Mouse (Mus musculus) heart, adult 2 months (tissue): Measurements from ENCODE around the gene Cmss1. TPM values are rescaled to one million over a fixed set of nuclear protein-coding genes. Genes with fewer than 3 reads are reported as not detected.

Source experiments
- DNase-seq, 2 experiments: peaks; one replicate each; pipeline ENCODE4 v3.0.0; 2021
- H3K27ac ChIP-seq: fragments of 200-600 bp; 2 replicates; pipeline ENCODE4 v1.8.1; 2022
- H3K27me3 ChIP-seq: fragments of 200-500 bp; 2 replicates; pipeline ENCODE4 v1.6.1; 2012; ENCODE audit warnings: mild to moderate bottlenecking, low read length, inconsistent platforms, mixed read lengths; ENCODE audit not compliant: control insufficient read depth, insufficient read depth
- H3K36me3 ChIP-seq: fragments of 200-500 bp; 2 replicates; pipeline ENCODE4 v1.6.1; 2012; ENCODE audit warnings: low read length, inconsistent platforms; ENCODE audit not compliant: control insufficient read depth, insufficient read depth
- H3K4me1 ChIP-seq: fragments of 200-500 bp; 2 replicates; pipeline ENCODE4 v1.6.1; 2011; ENCODE audit warnings: low read length; ENCODE audit not compliant: control insufficient read depth, insufficient read depth
- H3K4me3 ChIP-seq: fragments of 200-600 bp; 2 replicates; pipeline ENCODE4 v1.8.1; 2022
- H3K79me2 ChIP-seq: fragments of 200-500 bp; replicated peaks from 2 replicates; pipeline ENCODE4 v1.6.1; 2012; ENCODE audit warnings: mild to moderate bottlenecking, inconsistent platforms, low read length, moderate library complexity, mixed read lengths; ENCODE audit not compliant: control insufficient read depth, insufficient read depth
- H3K9ac ChIP-seq: fragments of 200-500 bp; 2 replicates; pipeline ENCODE4 v1.6.1; 2012; ENCODE audit warnings: low read depth, mild to moderate bottlenecking, control low read depth, inconsistent platforms, low read length, mixed read lengths
- CTCF ChIP-seq: fragments of 200-600 bp; IDR thresholded peaks from 2 replicates; pipeline ENCODE4 v1.8.1; 2022; ENCODE audit warnings: antibody characterized with exemption, mild to moderate bottlenecking, moderate library complexity
- EP300 ChIP-seq: fragments of 200-500 bp; IDR thresholded peaks from 2 replicates; pipeline ENCODE4 v1.6.1; 2011; ENCODE audit warnings: low read depth, low read length, control low read depth; ENCODE audit not compliant: insufficient read depth
- POLR2A ChIP-seq: fragments of 200-500 bp; IDR thresholded peaks from 2 replicates; pipeline ENCODE4 v1.6.1; 2011; ENCODE audit warnings: mild to moderate bottlenecking, low read depth, low read length, control low read depth; ENCODE audit not compliant: insufficient read depth
- WGBS: fragments of 180-500 bp; shearing (Covaris S2); methylation state at CpG from one replicate; pipeline ENCODE4 v1.1.7; 2018; 5-methylcytosine and 5-hydroxymethylcytosine counted together
- intact Hi-C: fragments of 180-260 bp; cut with DNase I; formaldehyde crosslinking; loops from one replicate; pipeline ENCODE4 v1.15.1; 2025
- polyA plus RNA-seq: library from polyadenylated mRNA; depleted of rRNA; stranded (reverse); fragments of >200 nt; gene quantifications from 2 replicates; pipeline ENCODE4 v1.2.3, GENCODE M21; 2012
- total RNA-seq, 2 experiments: library from RNA; stranded (reverse); gene quantifications; 2 replicates each; pipeline ENCODE4 v1.2.3; 2021

Gene Cmss1
- total and polyA plus RNA-seq, 3 experiments, result 17.6 to 74.3 (median 66.9) TPM

GRCm38 (mm10) chr16:57478451-57478850, 128.2 kb downstream of the Cmss1 start:
- DNase-seq, result no peak
- no peaks in the 10 kb centered on the region for H3K79me2 ChIP-seq
- no peak overlapping the region for H3K9ac ChIP-seq
- WGBS, result 36% methylated on average over 2 of the region's 2 CpGs
- H3K27me3 ChIP-seq, result no peaks in the 10 kb centered on the region
- 0 out of 2 replicates have a peak overlapping the region, but pooled peaks have one; percentile 8 for H3K27ac ChIP-seq
- peaks cover 11% of the 10 kb centered on the region; the same call in 1 of the 2 replicates for H3K36me3 ChIP-seq
- peaks cover 4% of the 10 kb centered on the region for H3K4me1 ChIP-seq
- TF ChIP-seq POLR2A (no peak), EP300 (no peak), CTCF (no peak)
- intact Hi-C loops, result no loop called here
- H3K4me3 ChIP-seq, result no peak overlapping the region

- intact Hi-C loops, result no loop called here
- H3K36me3 ChIP-seq, result peaks cover 9% of the 10 kb centered on the region
- H3K27ac ChIP-seq, result no peak overlapping the region
- H3K79me2 ChIP-seq, result no peaks in the 10 kb centered on the region
- H3K4me1 ChIP-seq, result no peaks in the 10 kb centered on the region; the same call in 1 of the 2 replicates
- H3K9ac ChIP-seq, result no peak overlapping the region
- TF ChIP-seq CTCF, result no peak
- TF ChIP-seq EP300, result no peak
- no peak for TF ChIP-seq POLR2A
- H3K4me3 ChIP-seq, result no peak overlapping the region
- 67% methylated on average over 10 of the region's 10 CpGs for WGBS
- no peak for DNase-seq
- no peaks in the 10 kb centered on the region for H3K27me3 ChIP-seq
Measured at GRCm38 (mm10) chr16:57473415-57474085, 133.1 kb downstream of the Cmss1 start.

- intact Hi-C loops, result no loop called here
- Histone ChIP-seq H3K9ac (no peak overlapping the region), H3K4me1 (no peaks in the 10 kb centered on the region; the same call in 1 of the 2 replicates), H3K79me2 (no peaks in the 10 kb centered on the region), H3K36me3 (no peaks in the 10 kb centered on the region; the same call in 1 of the 2 replicates), H3K27ac (no peak overlapping the region), H3K27me3 (no peaks in the 10 kb centered on the region), H3K4me3 (no peak overlapping the region)
- no peak for DNase-seq
- TF ChIP-seq CTCF, result no peak
- no peak for TF ChIP-seq EP300
- no peak for TF ChIP-seq POLR2A
Measured at GRCm38 (mm10) chr16:57471071-57471470, 135.6 kb downstream of the Cmss1 start.

- no peaks in the 10 kb centered on the region; the same call in 1 of the 2 replicates for H3K4me1 ChIP-seq
- H3K4me3 ChIP-seq, result no peak overlapping the region
- no peak overlapping the region for H3K9ac ChIP-seq
- no peak for DNase-seq
- WGBS, result 88% methylated on average over 12 of the region's 12 CpGs
- TF ChIP-seq CTCF (no peak), EP300 (no peak), POLR2A (no peak)
- H3K79me2 ChIP-seq, result no peaks in the 10 kb centered on the region
- no peaks in the 10 kb centered on the region for H3K27me3 ChIP-seq
- no peaks in the 10 kb centered on the region; the same call in 1 of the 2 replicates for H3K36me3 ChIP-seq
- H3K27ac ChIP-seq, result no peak overlapping the region
- intact Hi-C loops, result no loop called here
Measured at GRCm38 (mm10) chr16:57470286-57470830, 136.3 kb downstream of the Cmss1 start.

GRCm38 (mm10) chr16:57469869-57470268, 136.8 kb downstream of the Cmss1 start:
- WGBS, result 79% methylated on average over 2 of the region's 2 CpGs
- intact Hi-C loops, result loop anchor here (5.0 kb wide), 1 partner anchor 48 kb away; no protein-coding TSS in a partner anchor
- H3K79me2 ChIP-seq, result no peaks in the 10 kb centered on the region
- H3K4me1 ChIP-seq, result no peaks in the 10 kb centered on the region; the same call in 1 of the 2 replicates
- H3K36me3 ChIP-seq, result no peaks in the 10 kb centered on the region; the same call in 1 of the 2 replicates
- H3K4me3 ChIP-seq, result no peak overlapping the region
- no peak overlapping the region for H3K9ac ChIP-seq
- no peak overlapping the region; the same call in 1 of the 2 replicates for H3K27ac ChIP-seq
- no peaks in the 10 kb centered on the region for H3K27me3 ChIP-seq
- no peak for DNase-seq
- TF ChIP-seq POLR2A, result no peak
- TF ChIP-seq EP300, result no peak
- no peak for TF ChIP-seq CTCF

GRCm38 (mm10) chr16:57469301-57469700, 137.4 kb downstream of the Cmss1 start:
- Histone ChIP-seq H3K9ac (no peak overlapping the region), H3K4me3 (no peak overlapping the region), H3K27me3 (no peaks in the 10 kb centered on the region), H3K27ac (no peak overlapping the region; the same call in 1 of the 2 replicates), H3K4me1 (no peaks in the 10 kb centered on the region; the same call in 1 of the 2 replicates), H3K79me2 (no peaks in the 10 kb centered on the region), H3K36me3 (no peaks in the 10 kb centered on the region; the same call in 1 of the 2 replicates)
- intact Hi-C loops, result loop anchor here (5.0 kb wide), 1 partner anchor 47 kb away; no protein-coding TSS in a partner anchor
- no peak for DNase-seq
- WGBS, result 48% methylated on average over 4 of the region's 4 CpGs
- TF ChIP-seq EP300 (no peak), POLR2A (no peak), CTCF (no peak)
